Mouse (Mus musculus) CH12.LX (cell line): ENCODE measurements around the gene Hoxc5.

Experiments used
- BHLHE40 ChIP-seq: IDR thresholded peaks from 2 replicates; pipeline ENCODE4 v1.6.1; 2011; ENCODE audit warnings: mild to moderate bottlenecking, low read depth, low read length, improper control_type of control experiment
- CTCF ChIP-seq, 2 experiments: IDR thresholded peaks in 1 of 2; conservative IDR thresholded peaks in 1 of 2; 2 replicates each; pipeline ENCODE4 v1.5.1; 2011 to 2012; ENCODE audit warnings: low read depth in 2 of 2, low read length in 2 of 2, improper control_type of control experiment in 1 of 2, inconsistent platforms in 1 of 2, mild to moderate bottlenecking in 1 of 2, moderate library complexity in 1 of 2
- ELF1 ChIP-seq: IDR thresholded peaks from 2 replicates; pipeline ENCODE4 v1.6.1; 2014; ENCODE audit warnings: low read depth, mild to moderate bottlenecking, inconsistent platforms, low read length, improper control_type of control experiment
- EP300 ChIP-seq: IDR thresholded peaks from 2 replicates; pipeline ENCODE4 v1.6.1; 2011; ENCODE audit warnings: low read length, improper control_type of control experiment
- NELFE ChIP-seq: IDR thresholded peaks from 2 replicates; pipeline ENCODE4 v1.6.1; 2011; ENCODE audit warnings: low read depth, low read length, improper control_type of control experiment
- POLR2A ChIP-seq: IDR thresholded peaks from 2 replicates; pipeline ENCODE4 v1.6.1; 2011; ENCODE audit warnings: low read depth, mild to moderate bottlenecking, improper control_type of control experiment, low read length
- TCF12 ChIP-seq: IDR thresholded peaks from 2 replicates; pipeline ENCODE4 v1.6.1; 2014; ENCODE audit warnings: low read depth, mild to moderate bottlenecking, inconsistent platforms, low read length, improper control_type of control experiment
- UBTF ChIP-seq: IDR thresholded peaks from 2 replicates; pipeline ENCODE4 v1.6.1; 2012; ENCODE audit warnings: low read depth, mild to moderate bottlenecking, inconsistent platforms, low read length, improper control_type of control experiment, moderate library complexity
- ZMIZ1 ChIP-seq: IDR thresholded peaks from 2 replicates; pipeline ENCODE4 v1.6.1; 2012; ENCODE audit warnings: low read depth, mild to moderate bottlenecking, inconsistent platforms, low read length, improper control_type of control experiment

- no peak for TF ChIP-seq ELF1
- no peak for TF ChIP-seq TCF12
- TF ChIP-seq POLR2A: no peak
- TF ChIP-seq EP300: no peak
- TF ChIP-seq BHLHE40: no peak
- TF ChIP-seq NELFE: no peak
- TF ChIP-seq CTCF (conservative IDR thresholded peaks at IDR 0.05 in 1 of 2, IDR thresholded peaks at IDR 0.05 in 1 of 2; ENCODE audit: low read depth in 2 of 2, low read length in 2 of 2): no peak
- TF ChIP-seq ZMIZ1: no peak
- TF ChIP-seq UBTF: no peak
Measured at GRCm38 (mm10) chr15:102921053-102922011, 45.9 kb upstream of the Hoxc5 start, which contains the start of gene Hoxc13.
